Mouse (Mus musculus) embryonic facial prominence, embryonic 13.5 days (tissue): ENCODE results near the gene Acmsd. TPM values are rescaled to one million over a fixed set of nuclear protein-coding genes. Genes with fewer than 3 reads are reported as not detected.

Source experiments
- ATAC-seq: fragments of 200-750 bp; cut with Nextera tagmentation; 2 replicates; pipeline ENCODE4 v1.8.0; 2017; ENCODE audit warnings: low read depth; ENCODE audit not compliant: insufficient number of reproducible peaks, insufficient read depth, low FRiP score, low TSS enrichment
- H3K27ac ChIP-seq: fragments of 300-500 bp; sonication (generic); 2 replicates; pipeline ENCODE4 v1.5.1; 2015; ENCODE audit warnings: moderate library complexity, mild to moderate bottlenecking, inconsistent platforms
- H3K27me3 ChIP-seq: fragments of 300-500 bp; sonication (generic); 2 replicates; pipeline ENCODE4 v1.6.1; 2015; ENCODE audit warnings: mild to moderate bottlenecking, inconsistent platforms
- H3K36me3 ChIP-seq: fragments of 300-500 bp; sonication (generic); 2 replicates; pipeline ENCODE4 v1.6.1; 2015; ENCODE audit warnings: mild to moderate bottlenecking, inconsistent platforms
- H3K4me1 ChIP-seq: fragments of 300-500 bp; sonication (generic); 2 replicates; pipeline ENCODE4 v1.6.1; 2015; ENCODE audit warnings: inconsistent platforms
- H3K4me2 ChIP-seq: fragments of 300-500 bp; sonication (generic); 2 replicates; pipeline ENCODE4 v1.6.1; 2015; ENCODE audit warnings: moderate library complexity, mild to moderate bottlenecking, inconsistent platforms
- H3K4me3 ChIP-seq: fragments of 300-500 bp; sonication (generic); 2 replicates; pipeline ENCODE4 v1.5.1; 2015; ENCODE audit warnings: mild to moderate bottlenecking, inconsistent platforms
- H3K9ac ChIP-seq: fragments of 300-500 bp; sonication (generic); 2 replicates; pipeline ENCODE4 v1.6.1; 2015; ENCODE audit warnings: mild to moderate bottlenecking, inconsistent platforms
- H3K9me3 ChIP-seq: fragments of 300-500 bp; sonication (generic); 2 replicates; pipeline ENCODE4 v1.6.1; 2016; ENCODE audit warnings: inconsistent platforms
- WGBS: fragments of 180-500 bp; shearing (Covaris S2); methylation state at CpG from one replicate; pipeline ENCODE4 v1.1.7; 2015; ENCODE audit warnings: mixed read lengths; 5-methylcytosine and 5-hydroxymethylcytosine counted together
- polyA plus RNA-seq: library from polyadenylated mRNA; unstranded; fragments of >200 nt; fragmentation: Nextera tagmentation; extraction: Ambion mirVana; gene quantifications from 2 replicates; pipeline ENCODE4 v1.2.1, GENCODE M21; 2015

Gene Acmsd
- polyA plus RNA-seq, 1 experiment from 2014 or later: not detected

DNA sequence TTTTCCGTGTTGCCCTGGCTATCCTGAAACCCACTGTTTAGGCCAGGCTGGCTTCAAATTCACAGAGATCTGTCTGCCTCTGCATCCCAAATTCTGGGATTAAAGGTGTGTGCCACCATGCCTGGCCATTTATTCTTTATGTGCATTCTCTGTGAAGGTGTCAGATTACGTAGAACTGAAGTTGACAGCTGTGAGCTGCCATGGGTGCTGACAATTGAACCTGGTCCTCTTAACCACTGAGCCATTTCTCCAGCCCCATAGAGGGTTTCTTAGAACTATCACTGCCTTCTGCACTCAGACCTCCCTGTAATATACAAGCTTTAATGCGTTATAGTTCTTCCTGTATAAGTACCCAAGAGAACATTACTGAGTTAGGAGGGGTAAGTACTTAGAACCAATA, 49.4 kb downstream of the Acmsd start:
- Histone ChIP-seq H3K9ac (no peak overlapping the region), H3K27ac (no peak overlapping the region), H3K9me3 (no peaks in the 10 kb centered on the region), H3K4me3 (no peak overlapping the region), H3K36me3 (0 out of 2 replicates have a peak, but pooled peaks cover 6% of the 10 kb centered on the region), H3K27me3 (no peaks in the 10 kb centered on the region), H3K4me2 (no peak overlapping the region), H3K4me1 (peaks cover 29% of the 10 kb centered on the region)
- WGBS: 91% methylated on average over 3 of the region's 3 CpGs
- ATAC-seq: no peak

DNA sequence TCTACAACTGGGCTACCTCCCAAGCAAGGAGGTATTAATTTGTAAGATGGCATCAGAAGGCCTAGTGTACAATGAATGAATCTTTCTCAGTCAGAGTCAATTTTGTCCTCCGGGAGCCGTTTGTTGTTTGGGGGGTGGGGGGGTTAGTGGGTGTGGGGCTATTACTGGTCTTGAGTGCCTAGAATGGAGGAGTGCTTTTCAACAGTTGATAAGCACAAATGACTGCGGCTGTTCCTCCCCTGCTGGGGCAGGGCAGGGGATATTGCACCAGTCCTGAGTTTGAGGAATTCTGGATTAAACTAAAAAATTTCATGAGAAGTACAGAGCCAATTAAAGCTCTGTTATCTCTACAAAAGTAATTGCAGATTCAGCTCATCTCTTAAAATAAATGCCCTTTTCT, 50.9 kb downstream of the Acmsd start:
- no peak overlapping the region for H3K9ac ChIP-seq
- H3K4me1 ChIP-seq: peaks cover 39% of the 10 kb centered on the region
- no peaks in the 10 kb centered on the region for H3K9me3 ChIP-seq
- H3K4me3 ChIP-seq: no peak overlapping the region
- H3K27ac ChIP-seq: no peak overlapping the region
- 58% methylated on average over 3 of the region's 3 CpGs for WGBS
- H3K27me3 ChIP-seq: no peaks in the 10 kb centered on the region
- 0 out of 2 replicates have a peak, but pooled peaks cover 6% of the 10 kb centered on the region for H3K36me3 ChIP-seq
- no peak overlapping the region for H3K4me2 ChIP-seq
- ATAC-seq: no peak

DNA sequence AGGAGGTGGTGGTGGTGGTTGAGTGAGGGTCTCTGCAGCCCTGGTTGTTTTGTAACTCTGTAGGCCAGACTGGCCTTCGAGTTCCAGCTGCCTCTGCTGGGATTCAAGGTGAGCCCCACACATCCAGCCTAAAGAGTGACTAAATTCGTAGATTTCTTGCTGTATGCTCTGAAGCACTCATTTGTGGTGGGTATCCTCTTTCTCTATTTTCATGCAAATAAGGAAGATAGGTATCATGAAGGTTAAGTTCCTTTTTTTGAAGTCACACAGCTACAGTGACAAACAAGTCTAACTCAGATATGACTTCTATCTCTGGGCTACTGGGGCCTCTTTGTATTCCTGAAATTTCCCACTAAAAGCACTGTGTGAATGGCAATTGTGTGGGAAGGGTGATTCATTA, 51.6 kb downstream of the Acmsd start:
- ATAC-seq: no peak
- WGBS: 71% methylated on average over 2 of the region's 2 CpGs
- Histone ChIP-seq H3K9ac (no peak overlapping the region), H3K36me3 (0 out of 2 replicates have a peak, but pooled peaks cover 6% of the 10 kb centered on the region), H3K9me3 (no peaks in the 10 kb centered on the region), H3K27me3 (no peaks in the 10 kb centered on the region), H3K27ac (no peak overlapping the region), H3K4me1 (peaks cover 44% of the 10 kb centered on the region), H3K4me2 (no peak overlapping the region), H3K4me3 (no peak overlapping the region)

DNA sequence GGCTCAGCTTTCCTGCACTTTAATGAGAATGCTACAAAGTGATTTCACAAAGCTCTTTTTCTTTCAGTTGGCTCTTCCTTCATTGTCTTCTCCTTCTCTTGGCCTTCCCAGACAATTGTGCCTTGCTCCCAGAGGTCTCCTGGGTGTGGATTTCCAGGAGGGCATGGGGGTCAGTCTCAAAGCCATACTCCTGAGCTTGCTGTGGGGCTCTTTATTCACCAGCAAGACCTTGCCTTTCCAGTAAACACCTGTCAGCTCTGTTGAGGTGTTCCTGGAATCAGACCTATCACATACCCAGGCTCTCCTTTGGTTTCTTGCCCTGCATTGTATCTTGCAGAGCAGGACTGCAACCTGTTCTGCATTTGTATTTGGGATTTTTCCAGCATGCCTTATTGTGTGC, 54.6 kb downstream of the Acmsd start:
- Histone ChIP-seq H3K36me3 (no peaks in the 10 kb centered on the region), H3K9ac (no peak overlapping the region), H3K4me3 (no peak overlapping the region), H3K4me1 (peaks cover 57% of the 10 kb centered on the region), H3K4me2 (no peak overlapping the region), H3K27me3 (no peaks in the 10 kb centered on the region), H3K27ac (no peak overlapping the region), H3K9me3 (no peaks in the 10 kb centered on the region)
- no peak for ATAC-seq

DNA sequence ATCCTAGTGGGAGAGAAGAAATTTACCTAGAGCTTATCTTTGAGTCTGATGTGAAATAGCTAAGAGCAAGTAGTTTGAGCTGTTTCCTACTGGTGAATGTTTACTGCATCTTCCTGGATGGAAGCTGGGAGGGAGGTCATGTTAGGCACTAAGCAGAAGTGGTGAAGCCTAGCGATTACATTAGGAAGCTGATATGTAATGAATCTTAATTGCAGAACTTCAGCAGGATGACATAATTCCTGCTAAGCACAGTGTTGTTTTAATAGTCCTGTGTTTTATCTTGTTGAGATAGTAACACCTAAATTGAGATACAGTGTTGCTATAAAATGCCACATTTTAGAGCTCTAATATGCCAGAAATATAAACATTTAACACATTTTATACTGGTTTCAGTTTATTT, 56.7 kb downstream of the Acmsd start:
- WGBS: 59% methylated on average over 1 of the region's 1 CpGs

DNA sequence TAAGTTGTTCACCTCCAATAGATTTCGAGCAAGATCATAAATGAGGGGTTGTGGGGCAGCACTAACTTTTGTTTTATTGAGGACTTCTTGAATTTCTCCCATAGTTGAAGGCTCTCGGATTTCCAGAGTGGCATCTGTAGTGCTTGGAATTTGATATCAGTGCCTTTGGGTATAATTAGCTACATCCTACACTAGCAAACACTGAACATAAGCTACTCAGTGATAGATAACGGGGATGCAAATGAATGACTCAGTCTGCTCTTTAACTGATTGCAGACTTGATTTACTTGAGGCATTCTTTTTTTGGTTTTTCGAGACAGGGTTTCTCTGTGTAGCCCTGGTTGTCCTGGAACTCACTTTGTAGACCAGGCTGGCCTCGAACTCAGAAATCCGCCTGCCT, 59.7 kb downstream of the Acmsd start:
- 35% methylated on average over 6 of the region's 6 CpGs for WGBS

More for the DNA sequence above, 56.7 kb downstream of the Acmsd start:
- peaks cover 50% of the 10 kb centered on the region for H3K4me1 ChIP-seq
- no peaks in the 10 kb centered on the region for H3K9me3 ChIP-seq
- H3K36me3 ChIP-seq: no peaks in the 10 kb centered on the region
- no peaks in the 10 kb centered on the region for H3K27me3 ChIP-seq
- no peak overlapping the region for H3K4me2 ChIP-seq
- H3K27ac ChIP-seq: peak overlapping the region; percentile 22; the same call in 1 of the 2 replicates
- no peak overlapping the region for H3K9ac ChIP-seq
- no peak for ATAC-seq
- no peak overlapping the region for H3K4me3 ChIP-seq

DNA sequence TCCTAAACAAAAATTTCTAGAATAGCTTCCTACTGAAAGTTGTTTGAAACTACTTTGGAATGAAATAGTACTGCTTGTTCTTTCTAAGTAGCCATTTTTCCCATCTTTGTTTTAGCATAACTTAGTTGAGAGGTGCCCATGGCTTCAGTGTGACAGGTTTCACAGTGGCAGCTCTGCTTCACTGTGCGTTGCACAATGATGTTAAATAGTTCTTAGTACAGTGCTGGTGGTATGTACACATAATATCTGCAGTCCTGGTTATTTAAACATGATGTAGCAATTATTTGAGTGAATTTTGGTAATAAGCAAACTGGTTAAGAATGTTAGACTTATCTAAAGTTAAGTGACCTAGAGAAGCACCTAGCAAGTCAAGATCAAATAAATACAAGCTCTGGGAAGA, 64.2 kb downstream of the Acmsd start:
- H3K27ac ChIP-seq: no peak overlapping the region
- no peak overlapping the region for H3K4me2 ChIP-seq
- H3K9me3 ChIP-seq: no peaks in the 10 kb centered on the region
- ATAC-seq: no peak
- no peak overlapping the region for H3K9ac ChIP-seq
- WGBS: 91% methylated on average over 1 of the region's 1 CpGs
- peaks cover 13% of the 10 kb centered on the region for H3K4me1 ChIP-seq
- H3K36me3 ChIP-seq: peaks cover 13% of the 10 kb centered on the region
- H3K4me3 ChIP-seq: no peak overlapping the region
- no peaks in the 10 kb centered on the region for H3K27me3 ChIP-seq

More for the DNA sequence above, 59.7 kb downstream of the Acmsd start:
- Histone ChIP-seq H3K27me3 (no peaks in the 10 kb centered on the region), H3K4me1 (peaks cover 32% of the 10 kb centered on the region), H3K9ac (no peak overlapping the region), H3K4me3 (no peak overlapping the region), H3K27ac (no peak overlapping the region), H3K36me3 (peaks cover 8% of the 10 kb centered on the region), H3K4me2 (no peak overlapping the region), H3K9me3 (no peaks in the 10 kb centered on the region)
- no peak for ATAC-seq

DNA sequence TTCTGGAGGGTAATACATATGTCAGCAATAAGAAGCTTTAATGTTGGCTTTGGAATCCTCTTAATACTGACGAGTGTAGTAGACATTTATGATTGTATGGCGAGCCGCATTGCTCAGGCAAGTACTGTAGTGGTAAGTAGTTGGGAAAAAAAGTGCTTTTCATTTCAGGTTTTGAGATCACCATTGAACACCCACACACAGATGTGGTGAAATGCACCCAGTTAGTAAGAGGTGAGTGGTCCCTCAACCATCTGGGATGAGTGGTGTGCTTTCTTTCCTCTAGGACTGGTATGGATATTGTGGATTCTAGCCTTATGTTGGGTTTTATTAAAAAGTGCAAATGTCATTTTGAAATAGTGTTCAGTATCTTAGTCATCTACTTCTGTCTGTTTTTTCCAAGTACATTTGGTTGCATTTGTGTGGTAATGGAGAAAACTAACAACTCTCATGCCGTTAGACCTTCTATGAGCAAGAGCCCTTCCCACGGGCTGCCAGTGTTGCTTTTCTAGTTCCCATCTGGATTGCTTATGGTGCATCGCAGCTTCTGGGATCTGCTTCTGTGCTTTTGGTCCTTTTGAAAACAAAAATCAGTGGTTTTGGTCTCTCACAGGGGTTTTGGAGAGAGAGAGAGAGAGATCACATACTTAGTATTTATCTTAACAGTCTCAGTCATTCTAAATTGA, 66.0 kb downstream of the Acmsd start:
- WGBS: 82% methylated on average over 6 of the region's 6 CpGs
- H3K27me3 ChIP-seq: no peaks in the 10 kb centered on the region
- no peak for ATAC-seq

DNA sequence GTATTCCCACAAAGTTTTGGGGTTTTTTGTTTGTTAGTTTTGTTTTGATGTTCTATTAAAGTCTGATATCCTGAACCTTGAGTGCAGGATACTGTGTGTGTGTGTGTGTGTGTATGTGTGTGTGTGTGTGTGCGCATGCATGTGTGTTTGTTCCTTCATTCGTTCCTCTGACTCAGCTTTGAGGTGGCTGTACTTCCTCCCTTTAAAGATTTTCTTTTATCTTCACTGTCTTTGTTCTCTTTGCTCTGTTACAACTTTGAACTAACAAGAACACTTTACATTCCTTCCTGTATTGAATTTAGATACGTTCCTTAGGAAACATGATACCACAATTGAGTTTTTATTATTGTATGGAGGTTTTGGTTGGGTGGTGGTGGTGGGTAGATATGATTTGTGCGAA, 67.1 kb downstream of the Acmsd start:
- no peak overlapping the region for H3K27ac ChIP-seq
- H3K4me2 ChIP-seq: no peak overlapping the region
- no peak overlapping the region for H3K9ac ChIP-seq
- no peak overlapping the region for H3K4me3 ChIP-seq
- ATAC-seq: no peak
- H3K27me3 ChIP-seq: no peaks in the 10 kb centered on the region
- peaks cover 7% of the 10 kb centered on the region for H3K4me1 ChIP-seq
- 56% methylated on average over 4 of the region's 4 CpGs for WGBS
- no peaks in the 10 kb centered on the region for H3K9me3 ChIP-seq
- peaks cover 27% of the 10 kb centered on the region for H3K36me3 ChIP-seq

More for the DNA sequence above, 66.0 kb downstream of the Acmsd start:
- Histone ChIP-seq H3K4me2 (no peak overlapping the region), H3K9me3 (no peaks in the 10 kb centered on the region), H3K27ac (no peak overlapping the region; the same call in 1 of the 2 replicates), H3K4me1 (peaks cover 7% of the 10 kb centered on the region), H3K36me3 (peaks cover 26% of the 10 kb centered on the region), H3K9ac (no peak overlapping the region), H3K4me3 (no peak overlapping the region)

DNA sequence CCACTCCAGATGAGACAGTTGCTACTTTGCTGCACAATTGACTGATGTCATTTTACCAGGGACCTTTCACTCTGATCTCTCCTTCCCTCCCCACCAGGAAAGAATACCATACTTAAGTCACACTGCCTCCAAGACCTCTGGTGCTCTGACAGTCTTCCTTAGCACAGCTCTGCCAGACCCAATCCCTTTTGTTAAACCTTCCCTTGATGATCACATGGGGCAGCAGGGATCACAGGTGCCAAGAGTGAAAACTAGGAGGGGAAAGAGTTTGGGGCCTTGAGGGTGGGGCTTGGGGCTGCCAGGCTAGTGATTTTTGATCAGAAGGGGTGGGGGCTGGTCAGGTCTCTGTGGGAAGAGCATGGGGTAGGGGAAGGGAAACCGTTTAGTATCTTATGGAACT, 67.5 kb downstream of the Acmsd start:
- 46% methylated on average over 1 of the region's 1 CpGs for WGBS
- Histone ChIP-seq H3K4me3 (no peak overlapping the region), H3K27me3 (no peaks in the 10 kb centered on the region), H3K27ac (no peak overlapping the region), H3K4me1 (peaks cover 7% of the 10 kb centered on the region), H3K4me2 (no peak overlapping the region), H3K9me3 (no peaks in the 10 kb centered on the region), H3K36me3 (peaks cover 30% of the 10 kb centered on the region), H3K9ac (no peak overlapping the region)
- no peak for ATAC-seq

DNA sequence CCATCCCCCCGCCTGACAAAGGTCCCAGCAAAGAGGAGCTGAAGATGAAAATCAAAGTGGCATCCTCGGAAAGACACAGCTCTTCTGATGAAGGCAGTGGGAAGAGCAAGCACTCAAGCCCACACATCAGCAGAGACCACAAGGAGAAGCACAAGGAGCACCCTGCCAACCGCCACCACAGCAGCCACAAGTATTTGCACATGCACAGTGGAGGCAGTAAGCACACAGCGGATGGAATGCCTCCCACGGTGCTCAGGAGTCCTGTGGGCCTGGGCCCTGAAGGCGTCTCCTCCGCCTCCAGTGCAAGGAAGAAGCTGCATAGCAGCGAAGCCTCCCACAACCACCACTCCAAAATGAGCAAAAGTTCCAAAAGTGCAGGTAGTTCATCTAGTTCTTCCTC, 73.7 kb downstream of the Acmsd start:
- Histone ChIP-seq H3K27ac (no peak overlapping the region), H3K9ac (no peak overlapping the region), H3K4me1 (no peaks in the 10 kb centered on the region), H3K4me2 (no peak overlapping the region), H3K9me3 (no peaks in the 10 kb centered on the region), H3K4me3 (no peak overlapping the region), H3K27me3 (no peaks in the 10 kb centered on the region), H3K36me3 (peaks cover 63% of the 10 kb centered on the region)
- 77% methylated on average over 8 of the region's 8 CpGs for WGBS
- ATAC-seq: no peak

DNA sequence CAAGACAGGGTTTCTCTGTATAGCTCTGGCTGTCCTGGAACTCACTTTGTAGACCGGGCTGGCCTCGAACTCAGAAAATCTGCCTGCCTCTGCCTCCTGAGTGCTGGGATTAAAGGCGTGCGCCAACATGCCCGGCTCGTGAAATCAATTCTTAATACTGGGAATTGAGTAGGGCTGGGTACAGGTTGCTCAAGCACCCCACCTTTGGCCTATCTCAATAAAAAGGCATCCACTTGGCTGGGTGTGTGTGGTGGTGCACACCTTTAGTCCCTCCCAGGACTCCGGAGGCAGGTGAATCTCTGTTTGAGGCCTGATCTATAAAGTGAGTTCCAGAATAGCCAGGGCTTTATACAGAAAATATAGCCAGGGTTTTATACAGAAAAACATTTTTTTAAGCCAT, 79.5 kb downstream of the Acmsd start:
- Histone ChIP-seq H3K4me3 (no peak overlapping the region), H3K27me3 (no peaks in the 10 kb centered on the region), H3K4me1 (no peaks in the 10 kb centered on the region), H3K36me3 (peaks cover 25% of the 10 kb centered on the region), H3K4me2 (no peak overlapping the region), H3K27ac (no peak overlapping the region), H3K9ac (no peak overlapping the region), H3K9me3 (no peaks in the 10 kb centered on the region)
- ATAC-seq: no peak
- 96% methylated on average over 7 of the region's 7 CpGs for WGBS
